Mouse (Mus musculus): ENCODE data around the gene Boc. TPM values are rescaled to one million over a fixed set of nuclear protein-coding genes. Genes with fewer than 3 reads are reported as not detected.
A peak's percentile ranks its signal among the peaks of the same experiment; 100 is the strongest.

The Boc gene
- polyA plus RNA-seq, 1 experiment from 2014 or later = 12.1 TPM

GRCm38 (mm10) chr16:44547976-44548375 is 10.7 kb downstream of the Boc start:
- Histone ChIP-seq H3K4me3 (ENCODE audit: low read length) (no peak overlapping the region), H3K27ac (ENCODE audit: low read depth, low read length) (no peak overlapping the region), H3K27me3 (replicated peaks; ENCODE audit: control insufficient read depth, insufficient read depth, low read length) (no peaks in the 10 kb centered on the region), H3K4me2 (ENCODE audit: low read length) (no peak overlapping the region), H3K9me3 (ENCODE audit: control insufficient read depth, low read length) (no peaks in the 10 kb centered on the region), H3K9ac (ENCODE audit: low read depth, low read length) (no peak overlapping the region), H3K4me1 (ENCODE audit: control insufficient read depth, insufficient read depth, low read depth, low read length) (peaks cover 57% of the 10 kb centered on the region), H3K36me3 (ENCODE audit: control insufficient read depth, insufficient read depth, low read length) (no peaks in the 10 kb centered on the region)
- WGBS = 67% methylated on average over 1 of the region's 1 CpGs
- no peak for ATAC-seq

- no peaks in the 10 kb centered on the region for H3K27me3 ChIP-seq (replicated peaks; ENCODE audit: control insufficient read depth, insufficient read depth, low read length)
- no peaks in the 10 kb centered on the region for H3K36me3 ChIP-seq (ENCODE audit: control insufficient read depth, insufficient read depth, low read length)
- no peak overlapping the region for H3K27ac ChIP-seq (ENCODE audit: low read depth, low read length)
- H3K4me3 ChIP-seq (ENCODE audit: low read length) = no peak overlapping the region
- H3K4me2 ChIP-seq (ENCODE audit: low read length) = no peak overlapping the region
- no peak overlapping the region for H3K9ac ChIP-seq (ENCODE audit: low read depth, low read length)
- H3K9me3 ChIP-seq (ENCODE audit: control insufficient read depth, low read length) = no peaks in the 10 kb centered on the region
- ATAC-seq = no peak
- peaks cover 51% of the 10 kb centered on the region for H3K4me1 ChIP-seq (ENCODE audit: control insufficient read depth, insufficient read depth, low read depth, low read length)
- WGBS = 64% methylated on average over 8 of the region's 8 CpGs
Observed at GRCm38 (mm10) chr16:44546831-44547230, 11.9 kb downstream of the Boc start.

- Histone ChIP-seq H3K27ac (ENCODE audit: low read depth, low read length) (no peak overlapping the region), H3K4me1 (ENCODE audit: control insufficient read depth, insufficient read depth, low read depth, low read length) (peaks cover 44% of the 10 kb centered on the region), H3K4me2 (ENCODE audit: low read length) (no peak overlapping the region), H3K27me3 (replicated peaks; ENCODE audit: control insufficient read depth, insufficient read depth, low read length) (no peaks in the 10 kb centered on the region), H3K9ac (ENCODE audit: low read depth, low read length) (no peak overlapping the region), H3K4me3 (ENCODE audit: low read length) (no peak overlapping the region), H3K36me3 (ENCODE audit: control insufficient read depth, insufficient read depth, low read length) (no peaks in the 10 kb centered on the region), H3K9me3 (ENCODE audit: control insufficient read depth, low read length) (no peaks in the 10 kb centered on the region)
- 71% methylated on average over 2 of the region's 2 CpGs for WGBS
- no peak for ATAC-seq
Observed at GRCm38 (mm10) chr16:44545939-44546338, 12.8 kb downstream of the Boc start.

- no peaks in the 10 kb centered on the region for H3K9me3 ChIP-seq (ENCODE audit: control insufficient read depth, low read length)
- no peaks in the 10 kb centered on the region for H3K36me3 ChIP-seq (ENCODE audit: control insufficient read depth, insufficient read depth, low read length)
- WGBS = 28% methylated on average over 7 of the region's 7 CpGs
- H3K4me1 ChIP-seq (ENCODE audit: control insufficient read depth, insufficient read depth, low read depth, low read length) = peaks cover 39% of the 10 kb centered on the region
- no peak overlapping the region for H3K9ac ChIP-seq (ENCODE audit: low read depth, low read length)
- no peak overlapping the region for H3K4me3 ChIP-seq (ENCODE audit: low read length)
- no peak overlapping the region for H3K4me2 ChIP-seq (ENCODE audit: low read length)
- ATAC-seq = 0 out of 2 replicates have a peak, but pooled peaks have one; percentile 5
- H3K27me3 ChIP-seq (replicated peaks; ENCODE audit: control insufficient read depth, insufficient read depth, low read length) = no peaks in the 10 kb centered on the region
- no peak overlapping the region for H3K27ac ChIP-seq (ENCODE audit: low read depth, low read length)
Observed at GRCm38 (mm10) chr16:44545153-44545552, 13.5 kb downstream of the Boc start.

- ATAC-seq = peak; percentile 22; the same call in 1 of the 2 replicates
- H3K4me2 ChIP-seq (ENCODE audit: low read length) = no peak overlapping the region
- H3K9me3 ChIP-seq (ENCODE audit: control insufficient read depth, low read length) = no peaks in the 10 kb centered on the region
Observed at GRCm38 (mm10) chr16:44543098-44543497, 15.6 kb downstream of the Boc start.

GRCm38 (mm10) chr16:44542029-44542690 is 16.5 kb downstream of the Boc start:
- Histone ChIP-seq H3K4me1 (ENCODE audit: control insufficient read depth, insufficient read depth, low read depth, low read length) (peaks cover 39% of the 10 kb centered on the region), H3K27me3 (replicated peaks; ENCODE audit: control insufficient read depth, insufficient read depth, low read length) (no peaks in the 10 kb centered on the region), H3K4me3 (ENCODE audit: low read length) (no peak overlapping the region), H3K9ac (ENCODE audit: low read depth, low read length) (no peak overlapping the region), H3K36me3 (ENCODE audit: control insufficient read depth, insufficient read depth, low read length) (no peaks in the 10 kb centered on the region), H3K9me3 (ENCODE audit: control insufficient read depth, low read length) (no peaks in the 10 kb centered on the region), H3K4me2 (ENCODE audit: low read length) (no peak overlapping the region), H3K27ac (ENCODE audit: low read depth, low read length) (no peak overlapping the region)
- WGBS = 46% methylated on average over 3 of the region's 3 CpGs
- ATAC-seq = peak; percentile 18; the same call in 1 of the 2 replicates

More at GRCm38 (mm10) chr16:44543098-44543497, 15.6 kb downstream of the Boc start:
- WGBS = 20% methylated on average over 3 of the region's 3 CpGs
- Histone ChIP-seq H3K4me1 (ENCODE audit: control insufficient read depth, insufficient read depth, low read depth, low read length) (peaks cover 41% of the 10 kb centered on the region), H3K27me3 (replicated peaks; ENCODE audit: control insufficient read depth, insufficient read depth, low read length) (no peaks in the 10 kb centered on the region), H3K4me3 (ENCODE audit: low read length) (no peak overlapping the region), H3K36me3 (ENCODE audit: control insufficient read depth, insufficient read depth, low read length) (no peaks in the 10 kb centered on the region), H3K9ac (ENCODE audit: low read depth, low read length) (no peak overlapping the region), H3K27ac (ENCODE audit: low read depth, low read length) (no peak overlapping the region; the same call in 1 of the 2 replicates)

GRCm38 (mm10) chr16:44539611-44540010 is 19.1 kb downstream of the Boc start:
- Histone ChIP-seq H3K27me3 (replicated peaks; ENCODE audit: control insufficient read depth, insufficient read depth, low read length) (no peaks in the 10 kb centered on the region), H3K4me1 (ENCODE audit: control insufficient read depth, insufficient read depth, low read depth, low read length) (peaks cover 28% of the 10 kb centered on the region), H3K27ac (ENCODE audit: low read depth, low read length) (no peak overlapping the region), H3K4me3 (ENCODE audit: low read length) (no peak overlapping the region), H3K4me2 (ENCODE audit: low read length) (no peak overlapping the region), H3K36me3 (ENCODE audit: control insufficient read depth, insufficient read depth, low read length) (no peaks in the 10 kb centered on the region), H3K9me3 (ENCODE audit: control insufficient read depth, low read length) (no peaks in the 10 kb centered on the region), H3K9ac (ENCODE audit: low read depth, low read length) (no peak overlapping the region)
- WGBS = 64% methylated on average over 8 of the region's 8 CpGs
- no peak for ATAC-seq

GRCm38 (mm10) chr16:44538401-44539395 is 20.0 kb downstream of the Boc start:
- Histone ChIP-seq H3K9ac (ENCODE audit: low read depth, low read length) (peak overlapping the region; percentile 15; the same call in 1 of the 2 replicates), H3K36me3 (ENCODE audit: control insufficient read depth, insufficient read depth, low read length) (no peaks in the 10 kb centered on the region), H3K9me3 (ENCODE audit: control insufficient read depth, low read length) (no peaks in the 10 kb centered on the region), H3K4me1 (ENCODE audit: control insufficient read depth, insufficient read depth, low read depth, low read length) (peaks cover 25% of the 10 kb centered on the region), H3K27me3 (replicated peaks; ENCODE audit: control insufficient read depth, insufficient read depth, low read length) (no peaks in the 10 kb centered on the region), H3K4me3 (ENCODE audit: low read length) (no peak overlapping the region), H3K27ac (ENCODE audit: low read depth, low read length) (peak overlapping the region; percentile 41; the same call in 1 of the 2 replicates), H3K4me2 (ENCODE audit: low read length) (peak overlapping the region; percentile 29)
- peak; percentile 31 for ATAC-seq
- WGBS = 37% methylated on average over 16 of the region's 16 CpGs

- H3K36me3 ChIP-seq (ENCODE audit: control insufficient read depth, insufficient read depth, low read length) = no peaks in the 10 kb centered on the region
- H3K9me3 ChIP-seq (ENCODE audit: control insufficient read depth, low read length) = no peaks in the 10 kb centered on the region
- H3K4me2 ChIP-seq (ENCODE audit: low read length) = no peak overlapping the region
- ATAC-seq = no peak
- no peak overlapping the region for H3K4me3 ChIP-seq (ENCODE audit: low read length)
- no peak overlapping the region for H3K9ac ChIP-seq (ENCODE audit: low read depth, low read length)
- no peak overlapping the region for H3K27ac ChIP-seq (ENCODE audit: low read depth, low read length)
- peaks cover 43% of the 10 kb centered on the region for H3K4me1 ChIP-seq (ENCODE audit: control insufficient read depth, insufficient read depth, low read depth, low read length)
- no peaks in the 10 kb centered on the region for H3K27me3 ChIP-seq (replicated peaks; ENCODE audit: control insufficient read depth, insufficient read depth, low read length)
- 18% methylated on average over 7 of the region's 7 CpGs for WGBS
Observed at GRCm38 (mm10) chr16:44534122-44534521, 24.6 kb downstream of the Boc start.

All from hindbrain, embryonic 16.5 days (tissue).